Mouse (Mus musculus): Measurements from ENCODE around the gene Onecut3. TPM values are rescaled to one million over a fixed set of nuclear protein-coding genes. Genes with fewer than 3 reads are reported as not detected.
A peak's percentile ranks its signal among the peaks of the same experiment; 100 is the strongest.

Gene Onecut3
- total RNA-seq (2021): not detected
- long read RNA-seq, experiment 1: 0 reads
- long read RNA-seq, experiment 2: 0 reads

DNA sequence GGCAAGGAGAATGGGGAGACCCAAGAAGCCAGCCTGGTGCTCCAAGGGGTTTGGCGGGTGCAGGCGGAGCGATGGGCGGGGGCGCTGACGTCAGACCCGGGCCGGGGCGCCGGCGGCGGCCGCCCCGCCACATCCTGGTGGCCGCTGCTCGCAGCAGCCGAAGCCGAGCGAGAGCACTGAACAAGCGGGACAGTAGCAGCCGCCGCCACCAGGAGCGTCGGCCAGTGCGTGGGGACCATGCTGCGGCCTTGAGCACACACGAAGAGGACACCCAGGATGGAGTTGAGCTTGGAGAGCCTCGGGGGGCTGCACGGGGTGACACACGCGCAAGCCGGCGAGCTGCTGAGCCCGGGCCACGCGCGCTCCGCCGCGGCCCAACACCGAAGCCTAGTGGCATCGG lies at the start of gene Onecut3:
Gene Onecut3, plus strand, starts transcription at position 104 of the 400 bp plus-strand sequence.
- peak; percentile 66 for DNase-seq

GRCm38 (mm10) chr10:80445052-80445451 lies 49.6 kb upstream of the Onecut3 start:
- DNase-seq: no peak

GRCm38 (mm10) chr10:80445898-80446601 lies 48.6 kb upstream of the Onecut3 start:
- DNase-seq: peak; percentile 81

GRCm38 (mm10) chr10:80450599-80450998 lies 44.0 kb upstream of the Onecut3 start:
- no peak for DNase-seq

DNA sequence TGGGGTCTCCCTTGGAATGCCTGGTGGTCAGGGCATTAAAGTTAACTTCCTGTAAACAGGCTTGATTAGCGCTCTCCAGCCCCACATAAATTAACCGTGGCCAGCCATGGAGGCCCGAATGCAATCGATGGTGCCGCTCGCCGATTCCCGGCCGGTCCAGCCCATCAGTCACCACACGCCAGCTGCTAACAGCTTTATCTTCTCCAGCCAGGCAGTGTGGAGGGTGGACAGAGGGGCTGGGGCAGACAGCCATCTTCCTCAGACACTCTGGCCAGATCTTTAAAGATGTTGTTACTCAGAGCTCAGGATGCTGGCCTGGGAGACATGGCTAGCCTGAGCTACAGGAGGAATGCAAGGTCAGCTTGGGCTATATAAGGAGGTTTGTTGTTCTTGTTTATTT lies 41.0 kb upstream of the Onecut3 start:
- no peak for DNase-seq

- no peak for DNase-seq
Observed at GRCm38 (mm10) chr10:80454781-80455180, 39.9 kb upstream of the Onecut3 start.

DNA sequence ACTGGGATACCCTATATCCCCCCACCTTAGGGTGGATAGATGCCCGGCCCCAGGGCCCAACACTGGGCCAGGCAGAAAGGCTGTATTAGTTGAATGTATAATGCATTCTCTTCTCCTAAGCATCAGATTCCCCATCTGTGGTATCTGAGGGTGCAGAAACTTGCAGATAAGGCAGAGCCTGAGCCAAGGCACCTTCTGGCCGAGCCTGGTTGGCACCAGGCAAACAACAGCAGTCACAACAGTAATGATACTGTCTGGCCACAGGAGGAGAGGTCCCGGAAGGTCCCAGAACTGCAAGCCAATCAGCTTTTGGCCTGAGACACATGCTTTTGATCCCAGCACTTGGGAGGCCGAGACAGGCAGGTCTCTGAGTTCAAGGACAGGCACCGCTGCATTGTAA lies 38.9 kb upstream of the Onecut3 start:
- no peak for DNase-seq

- no peak for DNase-seq
Observed at GRCm38 (mm10) chr10:80459236-80459635, 35.4 kb upstream of the Onecut3 start.

DNA sequence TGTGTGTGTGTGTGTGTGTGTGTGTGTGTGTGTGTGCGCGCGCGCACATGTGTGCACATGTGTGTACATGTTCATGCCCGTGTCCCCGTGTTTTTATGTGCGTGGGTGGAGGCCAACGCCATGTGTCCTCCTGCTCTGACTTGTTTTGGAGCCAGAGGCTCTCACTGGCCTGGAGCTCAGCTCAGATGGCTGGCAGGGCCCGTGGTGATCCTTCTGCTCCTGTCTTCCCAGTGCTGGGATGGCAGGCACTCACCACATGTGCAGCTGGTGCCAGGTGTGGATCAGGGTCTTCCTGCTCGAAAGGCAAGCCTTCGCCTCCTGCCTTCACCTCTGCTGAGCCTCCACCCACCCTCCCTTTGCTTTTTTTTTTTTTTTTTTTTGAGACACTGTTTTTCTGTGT lies 35.0 kb upstream of the Onecut3 start:
- no peak for DNase-seq

GRCm38 (mm10) chr10:80460324-80460723 lies 34.3 kb upstream of the Onecut3 start:
- DNase-seq: no peak

- DNase-seq: no peak
Observed at GRCm38 (mm10) chr10:80461346-80461745, 33.3 kb upstream of the Onecut3 start.

DNA sequence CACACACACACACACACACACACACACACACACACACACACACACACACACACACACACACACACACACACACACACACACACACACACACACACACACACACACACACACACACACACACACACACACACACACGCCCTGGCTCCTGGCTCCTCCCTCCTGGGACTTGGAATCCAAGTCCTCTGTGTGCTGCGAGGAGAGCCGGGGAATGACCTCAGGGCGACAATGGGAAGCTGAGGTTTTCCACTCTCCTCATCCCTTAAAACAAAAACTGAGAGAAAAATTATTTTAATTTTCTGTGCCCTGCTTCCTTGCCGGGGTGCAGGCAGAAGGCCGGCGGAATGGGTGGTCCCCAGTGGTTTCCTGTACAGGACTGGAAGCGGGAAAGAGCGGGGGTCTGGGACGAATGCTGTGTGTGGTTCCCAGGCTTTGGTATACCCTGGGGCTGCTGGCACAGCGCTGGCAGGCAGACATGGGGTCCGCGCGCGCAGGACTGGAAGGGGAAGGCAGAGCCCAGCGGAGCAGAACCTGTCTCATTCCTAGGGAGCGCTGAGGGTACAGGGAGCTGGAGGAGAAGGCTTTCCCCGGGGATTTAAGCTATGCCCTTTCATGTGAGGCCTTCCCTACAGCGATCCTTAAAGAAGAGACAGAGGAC lies 30.1 kb upstream of the Onecut3 start:
- no peak for DNase-seq

DNA sequence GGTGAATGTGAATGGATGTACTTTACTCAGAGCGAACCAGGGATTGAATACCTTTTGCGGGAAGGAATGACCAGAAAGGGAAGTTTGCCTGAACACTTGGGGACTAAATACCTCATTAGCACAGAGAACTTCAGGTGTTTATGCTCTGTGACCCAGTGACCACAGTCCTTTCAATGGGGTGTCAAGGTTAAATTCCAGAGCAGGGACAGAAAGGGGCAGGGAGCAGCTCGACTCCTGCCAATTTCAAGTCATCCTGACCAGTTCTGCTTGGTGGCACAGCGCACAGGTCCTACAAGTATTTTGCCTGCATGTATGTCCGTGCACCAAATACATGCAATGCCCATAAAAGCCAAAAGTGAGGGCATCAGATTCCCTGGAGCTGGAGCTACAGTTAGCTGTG lies 29.6 kb upstream of the Onecut3 start:
- DNase-seq: no peak

GRCm38 (mm10) chr10:80475290-80475959 lies 19.2 kb upstream of the Onecut3 start:
- DNase-seq: peak; percentile 93

GRCm38 (mm10) chr10:80478531-80478930 lies 16.1 kb upstream of the Onecut3 start:
- DNase-seq: no peak

DNA sequence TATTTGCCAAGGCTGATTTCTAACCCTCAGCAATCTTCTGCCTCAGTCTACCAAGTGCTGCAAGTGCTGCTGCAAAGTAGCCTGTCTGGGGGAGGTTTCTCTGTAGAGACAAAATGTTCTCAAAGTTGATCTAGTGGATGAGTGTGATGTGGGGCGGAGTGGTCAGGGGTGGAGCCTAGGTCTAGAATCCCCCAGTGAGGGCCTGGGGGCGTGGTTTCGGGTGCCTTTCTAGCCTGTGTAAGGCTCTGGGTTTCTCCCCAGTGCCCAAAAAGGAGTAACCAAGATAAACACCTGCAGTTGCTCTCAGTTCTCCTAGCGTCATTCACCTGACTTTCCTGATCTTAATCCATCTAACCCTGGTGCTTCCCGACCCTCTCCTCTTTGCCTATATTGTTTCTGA lies 13.6 kb upstream of the Onecut3 start:
- no peak for DNase-seq

GRCm38 (mm10) chr10:80486862-80487379 lies 7.7 kb upstream of the Onecut3 start:
- DNase-seq: no peak

DNA sequence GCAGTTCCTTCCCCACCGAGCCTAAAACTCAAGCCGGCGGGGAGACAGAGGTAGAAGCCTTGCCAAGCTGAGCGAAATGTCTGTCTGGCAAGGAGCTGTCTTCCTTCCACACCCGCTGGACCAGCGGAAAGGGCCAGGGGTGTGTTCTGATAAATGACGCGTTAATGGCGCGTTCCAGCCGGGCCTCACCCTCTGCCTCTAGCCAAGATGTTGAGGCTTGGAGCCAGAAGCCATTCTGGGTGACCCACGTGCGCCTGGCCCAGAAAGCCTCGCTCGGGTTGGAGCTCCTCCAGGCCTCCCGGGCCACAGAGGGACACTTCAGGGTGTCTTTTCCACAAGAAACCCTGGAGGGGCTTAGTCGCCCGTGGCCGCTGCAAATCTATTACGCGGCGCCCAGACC lies 4.6 kb upstream of the Onecut3 start:
- DNase-seq: peak; percentile 72

GRCm38 (mm10) chr10:80495901-80496300 lies 1.3 kb downstream of the Onecut3 start:
- DNase-seq: no peak

DNA sequence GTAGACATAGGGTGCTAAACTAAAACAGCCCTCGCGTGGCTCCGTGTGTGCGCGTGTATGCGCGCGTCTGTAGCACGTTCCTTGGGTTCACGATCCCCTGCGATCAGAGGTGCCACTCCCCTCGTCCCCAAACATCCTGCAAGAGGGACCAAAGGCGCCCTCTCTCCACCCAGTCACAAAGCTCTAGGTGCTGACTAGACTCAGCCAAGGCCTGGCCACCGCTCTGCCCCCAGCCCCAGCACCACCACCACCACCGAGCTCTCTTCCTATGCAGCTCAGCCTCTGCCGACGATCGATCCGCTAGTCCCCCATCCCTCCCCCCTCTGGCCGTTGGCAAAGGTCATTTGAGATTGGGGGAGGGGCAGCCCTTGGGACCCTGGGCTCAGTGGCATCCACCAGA lies 1.8 kb downstream of the Onecut3 start:
- no peak for DNase-seq

- no peak for DNase-seq
Observed at GRCm38 (mm10) chr10:80502291-80502690, 7.7 kb downstream of the Onecut3 start.

GRCm38 (mm10) chr10:80502819-80503314 lies 8.2 kb downstream of the Onecut3 start:
- no peak for DNase-seq
